Mouse (Mus musculus) frontal cortex, adult 2 months (tissue): ENCODE data around the gene Vmn2r58. TPM values are rescaled to one million over a fixed set of nuclear protein-coding genes. Genes with fewer than 3 reads are reported as not detected.
"Not testable (repeated sequence)": the region's sequence is repeated elsewhere in the genome, so short reads cannot be mapped to it uniquely, and the experiment has no call there.

Experiments used
- DNase-seq, 2 experiments: peaks; one replicate each; pipeline ENCODE4 v3.0.0; 2022; ENCODE audit warnings: low spot score in 1 of 2; ENCODE audit errors: extremely low spot score in 1 of 2
- polyA plus RNA-seq: library from polyadenylated mRNA; depleted of rRNA; stranded (reverse); fragments of >200 nt; gene quantifications from 2 replicates; pipeline ENCODE4 v1.2.3, GENCODE M21; 2012; rRNA removed

Vmn2r58 gene
- not detected in 2 replicates for polyA plus RNA-seq

- not testable (repeated sequence) for DNase-seq
These were observed at the start of gene Vmn2r58 for GRCm38 (mm10) chr7:41872612-41873011. Vmn2r58 (minus strand) TSS chr7:41872712.

Other genes with a start within 250 kb of the Vmn2r58 start
- gene Zfp788, start 239.5 kb downstream of the Vmn2r58 start, polyA plus RNA-seq: 18.6 and 21.1 TPM in 2 replicates
- not detected in 2 replicates for gene Vmn2r59, start 186.3 kb upstream of the Vmn2r58 start, polyA plus RNA-seq
- not detected in 2 replicates for gene Vmn2r60, start 235.1 kb upstream of the Vmn2r58 start, polyA plus RNA-seq